Mouse (Mus musculus) adrenal gland, postnatal 4 days (tissue): ENCODE results near the gene Myo3a. TPM values are rescaled to one million over a fixed set of nuclear protein-coding genes. Genes with fewer than 3 reads are reported as not detected.

ENCODE experiments used
- DNase-seq, 2 experiments: peaks; one replicate each; pipeline ENCODE4 v3.0.0; 2021 to 2022; ENCODE audit warnings: low spot score in 2 of 2, mixed read lengths in 2 of 2
- microRNA-seq: library from miRNA; unstranded; fragments of <30 nt; microRNA quantifications from one replicate; pipeline ENCODE4 v1.2.0, GENCODE M21; 2021
- total RNA-seq, 2 experiments: library from RNA; stranded (reverse); gene quantifications; 2 replicates each; pipeline ENCODE4 v1.2.3; 2021

Myo3a gene
- total RNA-seq, 2 experiments from 2014 or later = 0.31 TPM; not detected in 1

GRCm38 (mm10) chr2:22620534-22620933, 393.2 kb downstream of the Myo3a start:
- DNase-seq = no peak

- DNase-seq = no peak
Measured at GRCm38 (mm10) chr2:22620978-22621827, 393.9 kb downstream of the Myo3a start.

GRCm38 (mm10) chr2:22621828-22622731, 394.8 kb downstream of the Myo3a start, which contains the start of gene Gad2:
TSS of gene Gad2 (plus strand) at chr2:22622205.
- peak in 1 of 2 experiments; percentile 10 for DNase-seq

DNA sequence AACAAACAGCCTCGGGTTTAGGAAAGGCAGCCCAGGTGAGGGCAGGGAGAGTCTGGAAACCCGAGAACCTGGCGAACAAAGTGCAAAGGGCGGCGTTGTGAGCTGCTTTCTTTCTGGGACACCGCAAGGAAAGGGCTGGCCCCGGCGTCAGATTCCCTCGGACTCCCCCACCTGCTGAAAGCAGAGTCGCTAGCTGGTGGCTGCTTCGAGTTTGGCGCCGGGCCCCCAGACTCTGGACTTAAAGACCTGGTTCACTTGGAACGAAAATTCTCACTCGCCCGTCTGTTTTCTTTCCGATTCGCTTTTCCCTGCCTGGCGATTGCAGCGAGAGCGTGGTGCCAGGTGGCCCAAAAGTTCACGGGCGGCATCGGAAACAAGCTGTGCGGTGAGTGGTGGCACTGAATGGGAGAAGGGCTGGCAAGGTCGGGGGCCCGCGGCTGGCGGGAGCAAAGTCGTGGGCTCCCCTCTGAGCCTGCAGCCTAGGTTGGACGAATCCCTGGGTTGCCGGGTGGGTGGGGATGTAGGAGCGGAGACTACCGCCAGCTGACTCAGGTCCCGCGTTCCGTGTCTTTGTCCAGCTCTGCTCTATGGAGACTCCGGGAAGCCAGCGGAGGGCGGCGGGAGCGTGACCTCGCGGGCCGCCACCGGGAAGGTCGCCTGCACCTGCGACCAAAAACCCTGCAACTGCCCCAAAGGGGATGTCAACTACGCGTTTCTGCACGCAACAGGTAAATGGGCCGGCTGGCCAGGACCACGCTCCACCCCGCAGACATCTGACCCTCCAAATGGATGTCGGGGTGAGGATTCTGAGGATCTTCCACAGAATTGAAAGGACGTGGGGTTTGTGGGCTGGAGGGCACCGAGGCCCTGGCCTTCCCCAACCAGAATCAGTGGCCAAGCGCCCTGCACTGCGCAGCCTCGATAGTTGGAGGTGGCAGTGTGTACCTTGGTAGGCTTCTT, 396.1 kb downstream of the Myo3a start:
- DNase-seq = no peak

DNA sequence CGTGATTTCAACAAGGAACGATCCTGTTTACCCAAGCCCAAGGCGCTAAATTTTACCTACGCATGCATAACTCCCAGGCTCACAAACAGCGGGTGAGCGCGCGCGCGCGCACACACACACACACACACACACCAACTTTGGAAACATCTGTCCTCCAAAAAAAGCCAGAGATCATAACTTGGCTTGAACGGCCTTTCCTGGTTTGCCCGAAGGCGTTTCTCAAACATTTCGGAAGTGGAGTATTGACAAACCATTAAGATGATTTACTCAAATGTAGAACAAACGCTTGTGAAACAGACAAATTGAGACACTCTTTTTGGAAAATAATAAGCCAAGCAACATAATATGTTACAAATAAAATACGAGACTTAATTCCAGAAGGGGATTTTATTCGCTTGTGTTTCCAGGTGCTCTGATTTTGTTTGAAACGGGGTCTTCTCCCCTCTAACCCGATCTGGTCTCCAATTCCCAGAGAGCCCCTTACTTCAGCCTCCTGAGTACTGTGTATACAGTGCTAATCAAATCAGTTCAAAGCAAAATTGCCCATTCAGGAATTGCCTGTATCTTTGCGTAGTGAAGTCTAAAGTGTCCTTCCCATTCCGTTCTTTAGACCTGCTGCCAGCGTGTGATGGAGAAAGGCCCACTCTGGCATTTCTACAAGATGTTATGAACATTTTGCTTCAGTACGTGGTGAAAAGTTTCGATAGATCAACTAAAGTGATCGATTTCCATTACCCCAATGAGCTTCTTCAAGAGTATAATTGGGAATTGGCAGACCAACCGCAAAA, 397.1 kb downstream of the Myo3a start:
- no peak for DNase-seq

DNA sequence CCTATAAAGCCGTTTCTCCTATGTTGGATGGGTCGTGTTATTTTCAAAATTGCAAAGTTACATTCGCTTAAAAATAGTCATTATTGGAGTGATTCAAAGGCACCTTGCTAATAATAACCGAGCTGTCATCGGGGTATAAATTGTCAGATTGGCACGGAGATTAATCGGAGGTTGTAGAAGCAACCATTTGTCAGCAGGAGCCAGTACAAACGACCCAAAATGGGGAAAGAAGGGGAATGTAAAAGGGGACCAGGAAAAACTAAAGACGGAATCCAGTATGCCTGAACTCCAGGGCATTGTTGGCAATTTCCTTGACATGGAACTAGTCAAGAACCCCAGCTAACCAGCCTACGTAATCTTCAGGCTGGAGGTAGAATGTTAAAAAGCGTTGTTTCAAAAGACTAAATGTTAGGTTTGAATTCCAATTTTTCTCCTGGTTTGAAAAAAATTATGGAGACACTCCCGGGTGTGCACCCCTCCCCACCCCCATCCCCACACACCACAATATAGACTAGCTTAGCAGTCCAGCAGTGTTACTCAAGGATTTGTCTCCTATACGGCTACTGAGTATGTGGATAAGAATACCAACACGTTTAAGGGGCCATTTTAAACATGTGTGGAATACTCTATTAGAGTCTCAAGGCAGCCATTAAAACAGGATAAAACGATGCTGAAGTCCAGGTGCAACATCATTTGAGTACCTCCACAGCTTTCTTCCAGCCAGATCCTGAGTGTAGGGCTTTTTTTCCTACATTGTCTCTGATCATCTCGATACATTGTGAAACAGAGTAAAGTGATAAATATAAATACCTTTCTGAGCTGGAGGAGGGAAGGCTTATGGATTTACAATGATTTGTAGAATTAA, 398.0 kb downstream of the Myo3a start:
- no peak for DNase-seq

- no peak for DNase-seq
Measured at GRCm38 (mm10) chr2:22627147-22627666, 399.9 kb downstream of the Myo3a start.

DNA sequence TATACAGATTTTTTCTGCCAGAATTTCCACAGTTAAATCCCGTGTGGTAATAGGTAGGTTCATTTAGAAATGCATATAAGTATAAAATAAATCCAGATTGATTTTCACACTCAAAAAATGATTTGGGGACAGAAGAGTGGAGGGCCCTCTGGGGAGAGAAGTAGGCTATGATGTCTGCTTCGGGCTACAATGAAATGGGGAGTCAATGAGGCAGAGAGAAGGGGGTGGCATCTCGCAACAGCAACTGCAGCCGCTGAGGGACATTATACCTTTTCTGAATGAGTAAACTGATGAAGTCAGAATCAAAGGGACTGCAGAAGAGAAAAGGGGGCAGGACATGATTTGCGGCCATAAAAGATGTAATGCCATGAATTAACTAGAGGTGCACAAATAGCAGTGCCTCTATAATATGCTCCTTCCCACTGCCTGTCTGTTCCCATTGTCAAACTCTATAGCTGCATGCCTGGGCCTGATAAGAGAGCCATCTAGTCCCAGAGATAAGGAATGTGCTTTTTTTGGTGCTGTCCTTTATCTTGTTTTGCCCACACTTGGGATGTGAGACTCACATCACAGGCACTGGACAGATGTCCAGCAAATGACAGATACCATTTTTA, 400.6 kb downstream of the Myo3a start:
- no peak for DNase-seq

GRCm38 (mm10) chr2:22634766-22635165, 407.5 kb downstream of the Myo3a start:
- DNase-seq = no peak

- no peak for DNase-seq
Measured at GRCm38 (mm10) chr2:22646134-22646533, 418.8 kb downstream of the Myo3a start.

DNA sequence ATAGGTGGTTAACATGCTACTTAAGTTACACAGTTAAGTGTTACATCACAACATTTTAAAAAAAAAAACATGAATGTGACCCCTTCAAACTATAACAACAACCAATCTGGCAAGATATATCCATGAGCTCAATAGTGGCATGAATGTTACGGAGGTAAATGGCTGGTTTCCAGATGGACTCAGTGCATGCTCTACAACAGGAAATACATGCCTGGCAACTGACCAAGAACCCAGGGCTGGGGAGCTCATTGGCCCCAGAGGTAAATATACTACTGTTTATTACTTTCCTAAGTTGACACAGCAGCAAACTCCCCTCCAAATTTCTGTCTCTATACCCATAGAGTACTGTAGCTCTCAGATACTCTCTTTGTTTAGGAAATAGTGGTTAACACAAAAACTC, 421.1 kb downstream of the Myo3a start:
- DNase-seq = no peak

DNA sequence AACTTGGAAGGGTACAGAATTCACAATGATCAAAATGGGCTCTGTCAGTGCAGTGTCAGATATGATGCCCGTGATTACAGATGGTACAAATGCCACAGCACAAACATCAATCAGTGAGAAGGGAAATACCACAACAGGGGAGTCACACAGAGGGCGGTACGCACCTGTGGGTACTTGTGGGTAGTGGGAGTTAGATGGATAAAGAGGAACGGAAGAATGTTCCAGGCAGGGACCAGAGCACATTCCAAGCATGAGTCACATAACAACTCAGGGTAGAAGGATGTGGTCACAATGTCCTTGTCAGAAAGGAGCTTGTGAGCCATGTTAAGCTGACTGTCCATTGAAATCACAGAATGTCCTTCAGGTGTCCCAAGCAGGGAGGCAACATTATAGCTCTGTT, 424.5 kb downstream of the Myo3a start:
- no peak for DNase-seq

GRCm38 (mm10) chr2:22663731-22664130, 436.4 kb downstream of the Myo3a start:
- DNase-seq = no peak

Small RNA genes lying within 50 kb of the gene (microRNA-seq; reads per million reads assigned to microRNA genes)
- gene Gm23636 (not detected), gene Mir3967 (not detected)
